Mouse (Mus musculus): ENCODE measurements around the gene Epb41l2. TPM values are rescaled to one million over a fixed set of nuclear protein-coding genes. Genes with fewer than 3 reads are reported as not detected.

Epb41l2 gene
- 32.4 TPM for polyA plus RNA-seq (2014; fragmentation: Illumina TruSeq; extraction: RNeasy Lipid Tissue Mini Kit (QIAGEN cat#74804); ENCODE audit: low read depth, low replicate concordance)

DNA sequence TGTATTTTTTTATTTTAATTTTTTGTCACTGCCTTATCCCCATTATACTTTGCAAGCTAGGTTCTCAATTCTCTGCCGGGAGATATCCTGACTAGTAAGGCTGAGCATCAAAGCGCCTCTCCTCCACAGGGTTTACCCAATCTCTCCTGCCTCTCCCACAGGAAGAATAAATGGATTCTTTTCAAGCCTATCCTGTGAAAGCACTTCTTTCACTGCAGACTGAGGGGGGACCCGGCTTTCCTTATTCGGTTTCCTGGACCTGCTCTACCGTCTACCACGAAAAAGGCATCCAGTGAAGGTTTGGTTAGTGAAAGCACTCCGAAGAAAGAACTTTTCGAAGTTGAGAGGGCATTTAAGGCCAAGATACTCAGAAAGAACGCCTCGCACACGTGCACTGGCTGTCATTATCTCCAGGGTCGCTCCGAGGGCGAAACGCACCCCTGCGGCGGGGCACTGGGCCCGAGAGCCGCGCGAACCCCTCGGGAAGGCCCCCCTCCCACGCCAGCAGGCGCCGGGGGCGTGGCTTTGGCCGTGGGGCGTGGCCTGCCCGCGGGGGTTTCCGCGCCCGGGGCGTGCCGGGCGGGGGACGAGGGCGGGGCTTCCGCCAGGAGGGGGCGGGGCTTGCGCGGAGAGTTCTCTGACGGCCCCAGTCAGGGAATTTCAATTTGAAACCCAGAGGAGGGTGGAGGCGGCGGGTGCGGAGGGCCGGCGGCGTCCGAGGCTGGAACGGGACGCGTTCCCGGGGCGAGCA is at the start of gene Epb41l2:
Gene Epb41l2 (plus strand): TSS at position 591 of the 751 bp plus-strand sequence.

DNA sequence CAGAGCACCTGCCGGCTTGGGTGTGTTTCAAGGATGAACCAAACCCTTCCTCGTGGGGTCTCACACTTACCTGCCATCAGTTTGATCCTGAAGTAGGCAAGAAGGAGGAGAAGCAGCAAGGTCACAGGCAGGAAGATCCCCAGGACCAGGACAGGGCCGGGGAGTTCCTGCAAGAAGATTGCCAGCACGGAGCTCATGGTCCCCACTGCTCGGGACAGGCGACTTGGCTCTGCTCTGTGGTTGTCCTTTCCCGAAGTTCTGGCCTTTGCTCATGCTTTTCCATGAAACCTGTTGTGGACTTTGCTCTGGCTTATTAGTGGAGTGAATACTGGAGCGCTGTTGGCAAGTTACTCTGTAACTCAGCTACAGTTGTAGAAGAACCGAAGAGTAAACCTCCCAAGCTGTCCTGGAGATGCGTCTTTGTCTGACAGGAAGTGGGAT is 176.3 kb downstream of the Epb41l2 start, which contains the start of gene Smlr1:
Gene Smlr1 (minus strand): TSS at position 377 of the 441 bp plus-strand sequence.

Other genes starting within 250 kb of the Epb41l2 start
- 56.4 TPM for gene Akap7, start 51.9 kb upstream of the Epb41l2 start, polyA plus RNA-seq (2014; fragmentation: Illumina TruSeq; extraction: RNeasy Lipid Tissue Mini Kit (QIAGEN cat#74804); ENCODE audit: low read depth, low replicate concordance)
- not detected for gene Smlr1, start 176.5 kb downstream of the Epb41l2 start, polyA plus RNA-seq (2014; fragmentation: Illumina TruSeq; extraction: RNeasy Lipid Tissue Mini Kit (QIAGEN cat#74804); ENCODE audit: low read depth, low replicate concordance)

Measured in heart, adult 10 weeks (tissue).